In genomic region chr5:17591908-17592307, GRCm38 (mm10) we compare ENCODE assay signal across 21 mouse cellular contexts. TPM values are rescaled to one million over a fixed set of nuclear protein-coding genes. Genes with fewer than 3 reads are reported as not detected.
DNase-seq lines count a peak whose midpoint lies in the region; ATAC-seq and TF ChIP-seq lines count a peak whose summit lies in the region.
"Had no signal": no experiment of that assay in that cellular context is flagged by ENCODE, and none has a peak within 500 bp of the region (broad histone marks: within the 10 kb centered on the region; RNA-seq: fewer than 3 reads in every experiment).

No protein-coding gene starts in this region.

- no peak overlapping the region for H3K27ac ChIP-seq in CH12.LX (ENCODE audit: insufficient read depth, low read depth)
- no peak overlapping the region for H3K27ac ChIP-seq in liver, embryonic 12.5 days

- H3K36me3 ChIP-seq in CH12.LX (replicated peaks in 1 of 2; ENCODE audit: control insufficient read depth in 1 of 2, insufficient read depth in 1 of 2, low read length in 1 of 2): no peaks in the 10 kb centered on the region
- H3K36me3 ChIP-seq in liver, embryonic 12.5 days: no peaks in the 10 kb centered on the region
- H3K36me3 ChIP-seq: G1E had no signal

- TF ChIP-seq RAD21 in CH12.LX (IDR thresholded peaks at IDR 0.05; ENCODE audit: low read depth, low read length): no peak

- H3K4me2 ChIP-seq in CH12.LX (ENCODE audit: insufficient read depth, low read depth, poor library complexity, severe bottlenecking): no peak overlapping the region
- H3K4me2 ChIP-seq in liver, embryonic 12.5 days: no peak overlapping the region

- in situ Hi-C loops in CH12.LX (cut with MboI; ENCODE audit: low pct_ligation_motif_present, low pct_unique_long_range_greater_than_20kb, low sequenced_read_pairs): no loop called here

- no peak for TF ChIP-seq POLR2A in CH12.LX (IDR thresholded peaks at IDR 0.05; ENCODE audit: low read depth, low read length)

- H3K79me2 ChIP-seq in CH12.LX (replicated peaks; ENCODE audit: control insufficient read depth, extremely low read depth, insufficient read depth, poor library complexity, severe bottlenecking): no peaks in the 10 kb centered on the region

- peak; percentile 3 for DNase-seq in A20 (ENCODE audit: low read depth, low spot score)
- DNase-seq in CH12.LX (ENCODE audit: extremely low read depth): peak; percentile 17
- DNase-seq in layer of hippocampus, adult 9-10 months (ENCODE audit: low spot score): no peak
- DNase-seq: adrenal gland, adult 2 months; adrenal gland, adult 8-10 months; adrenal gland, postnatal 10 days; adrenal gland, postnatal 14 days; adrenal gland, postnatal 25 days; adrenal gland, postnatal 36 days; B cell, adult 2 months; cerebellum, adult 11 months; cerebellum, adult 11-12 months; cerebellum, adult 18-20 months; cerebellum, adult 2 months; cerebellum, adult 8-10 months had no signal

- no peaks in the 10 kb centered on the region for H3K27me3 ChIP-seq in CH12.LX (replicated peaks)
- H3K27me3 ChIP-seq in liver, embryonic 12.5 days (replicated peaks): no peaks in the 10 kb centered on the region
- H3K27me3 ChIP-seq: Patski had no signal

- no peak overlapping the region for H3K9ac ChIP-seq in CH12.LX (ENCODE audit: insufficient read depth, low read depth)
- no peak overlapping the region for H3K9ac ChIP-seq in liver, embryonic 12.5 days

- no peak for ATAC-seq in liver, embryonic 12.5 days
- ATAC-seq: activated CD4-positive, CD25-positive, alpha-beta regulatory T cell, adult 4 months; CD4-positive, CD25-positive, alpha-beta regulatory T cell, adult 4 months; Patski had no signal

- H3K4me3 ChIP-seq in CH12.LX (replicated peaks in 1 of 3; ENCODE audit: low read depth in 2 of 3, low read length in 2 of 3, poor library complexity in 1 of 3): no peak overlapping the region
- no peak overlapping the region for H3K4me3 ChIP-seq in liver, embryonic 12.5 days

- TF ChIP-seq CTCF in CH12.LX (conservative IDR thresholded peaks at IDR 0.05 in 1 of 2, IDR thresholded peaks at IDR 0.05 in 1 of 2; ENCODE audit: low read depth in 2 of 2, low read length in 2 of 2): no peak

- TF ChIP-seq EP300 in CH12.LX (IDR thresholded peaks at IDR 0.05; ENCODE audit: low read length): peak; percentile 64

- dilution Hi-C loops in CH12.LX (cut with MboI; ENCODE audit: extremely low pct_ligation_motif_present, extremely low pct_unique_long_range_greater_than_20kb, low sequenced_read_pairs): no loop called here

- peaks cover 0 to 4% of the 10 kb centered on the region in 2 experiments; a peak in 1 of 4 replicates for H3K4me1 ChIP-seq in CH12.LX (ENCODE audit: control insufficient read depth in 1 of 2, insufficient read depth in 2 of 2)
- H3K4me1 ChIP-seq in liver, embryonic 12.5 days: no peaks in the 10 kb centered on the region

- H3K9me3 ChIP-seq in CH12.LX (replicated peaks; ENCODE audit: low read length): no peaks in the 10 kb centered on the region
- no peaks in the 10 kb centered on the region for H3K9me3 ChIP-seq in liver, embryonic 12.5 days (replicated peaks)
- H3K9me3 ChIP-seq: G1E had no signal

- 65% methylated on average over 3 of the region's 3 CpGs for WGBS in liver, embryonic 12.5 days (ENCODE audit: insufficient replicate concordance)

TF ChIP-seq in CH12.LX, 34 proteins besides CTCF, POLR2A, EP300 and RAD21:
- TF ChIP-seq IRF4 (IDR thresholded peaks at IDR 0.05; ENCODE audit: low read depth, low read length): peak; percentile 58
- no peak for TF ChIP-seq USF2 (conservative IDR thresholded peaks at IDR 0.05; ENCODE audit: low read depth, low read length)
- no peak for TF ChIP-seq MXI1 (IDR thresholded peaks at IDR 0.05; ENCODE audit: low read depth, low read length)
- no peak for TF ChIP-seq ELF1 (IDR thresholded peaks at IDR 0.05; ENCODE audit: low read depth, low read length)
- 0 out of 2 replicates have a peak, but pooled peaks have one; percentile 3 for TF ChIP-seq JUN (IDR thresholded peaks at IDR 0.05; ENCODE audit: insufficient read depth, low read depth, low read length)
- no peak for TF ChIP-seq TBP (conservative IDR thresholded peaks at IDR 0.05; ENCODE audit: low read depth, low read length)
- TF ChIP-seq ETS1 (conservative IDR thresholded peaks at IDR 0.05; ENCODE audit: low read depth, low read length): no peak
- no peak for TF ChIP-seq MYC (IDR thresholded peaks at IDR 0.05; ENCODE audit: low read depth, low read length)
- no peak for TF ChIP-seq ZC3H11A (IDR thresholded peaks at IDR 0.05; ENCODE audit: low read depth, low read length)

RNA-seq across cellular contexts. Expression of gene Sema3c, which starts 17.8 kb away (rescaled TPM):
- total RNA-seq in CH12.LX (2012; rRNA removed): not detected in 2 replicates
- not detected in 2 replicates for total RNA-seq in CH12.LX (2014; rRNA removed)
- polyA plus RNA-seq in CH12.LX (2012; ENCODE audit: insufficient read length, low read depth): not detected in 2 replicates
- polyA plus RNA-seq in liver, embryonic 12.5 days (2016; fragmentation: Nextera tagmentation; extraction: Ambion mirVana): 1.2 TPM in 2 replicates
- total RNA-seq: MEL had no signal
- polyA plus RNA-seq: CD4-positive, CD25-positive, alpha-beta regulatory T cell, adult 4 months; G1E had no signal
